Mouse (Mus musculus) limb, embryonic 12.5 days (tissue): ENCODE results near the gene Dip2a. TPM values are rescaled to one million over a fixed set of nuclear protein-coding genes. Genes with fewer than 3 reads are reported as not detected.

ENCODE experiments used
- ATAC-seq: fragments of 200-750 bp; cut with Nextera tagmentation; 2 replicates; pipeline ENCODE4 v1.8.0; 2017; ENCODE audit warnings: low read depth, moderate TSS enrichment; ENCODE audit not compliant: insufficient number of reproducible peaks, insufficient read depth, low FRiP score, low TSS enrichment
- H3K27ac ChIP-seq: fragments of 300-500 bp; sonication (generic); 2 replicates; pipeline ENCODE4 v1.5.1; 2016; ENCODE audit warnings: mild to moderate bottlenecking, moderate library complexity
- H3K27me3 ChIP-seq: fragments of 300-500 bp; sonication (generic); 2 replicates; pipeline ENCODE4 v1.6.1; 2016; ENCODE audit warnings: mild to moderate bottlenecking, moderate library complexity
- H3K36me3 ChIP-seq: fragments of 300-500 bp; sonication (generic); 2 replicates; pipeline ENCODE4 v1.6.1; 2016; ENCODE audit warnings: mild to moderate bottlenecking, moderate library complexity
- H3K4me1 ChIP-seq: fragments of 300-500 bp; sonication (generic); replicated peaks from 2 replicates; pipeline ENCODE4 v1.6.1; 2016
- H3K4me2 ChIP-seq: fragments of 300-500 bp; sonication (generic); 2 replicates; pipeline ENCODE4 v1.6.1; 2016; ENCODE audit warnings: mild to moderate bottlenecking, moderate library complexity
- H3K4me3 ChIP-seq: fragments of 300-500 bp; sonication (generic); replicated peaks from 2 replicates; pipeline ENCODE4 v1.5.1; 2016; ENCODE audit warnings: mild to moderate bottlenecking
- H3K9ac ChIP-seq: fragments of 300-500 bp; sonication (generic); replicated peaks from 2 replicates; pipeline ENCODE4 v1.6.1; 2016; ENCODE audit warnings: mild to moderate bottlenecking, moderate library complexity
- H3K9me3 ChIP-seq: fragments of 300-500 bp; sonication (generic); 2 replicates; pipeline ENCODE4 v1.6.1; 2016; ENCODE audit warnings: mild to moderate bottlenecking, moderate library complexity
- WGBS: fragments of 180-500 bp; shearing (Covaris S2); methylation state at CpG from one replicate; pipeline ENCODE4 v1.1.7; 2016; 5-methylcytosine and 5-hydroxymethylcytosine counted together
- polyA plus RNA-seq: library from polyadenylated mRNA; unstranded; fragments of >200 nt; fragmentation: Nextera tagmentation; extraction: Ambion mirVana; gene quantifications from 2 replicates; pipeline ENCODE4 v1.2.1, GENCODE M21; 2016

Dip2a gene
- polyA plus RNA-seq, 1 experiment from 2014 or later = 13.0 TPM

DNA sequence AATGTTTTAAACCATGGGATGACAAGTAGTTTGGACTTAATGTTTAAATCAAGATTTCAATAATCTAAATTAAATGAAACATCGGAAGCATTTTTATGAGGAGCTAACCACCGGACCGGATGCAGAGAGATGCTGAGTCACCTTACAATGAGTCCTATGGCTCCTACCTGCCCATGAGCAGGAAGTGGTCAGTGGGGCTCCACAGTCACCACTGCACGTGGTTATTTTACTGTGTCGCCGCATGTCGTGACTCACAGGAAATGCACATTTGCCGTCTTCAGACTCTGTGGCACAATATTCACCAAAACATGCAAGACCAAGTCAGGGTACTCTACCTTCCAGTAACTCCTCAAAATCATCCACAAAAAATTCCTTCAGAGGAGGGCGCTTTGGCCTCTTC, 38.4 kb downstream of the Dip2a start:
- ATAC-seq = no peak
- Histone ChIP-seq H3K9me3 (no peaks in the 10 kb centered on the region), H3K4me3 (no peak overlapping the region), H3K27ac (no peak overlapping the region), H3K4me1 (no peaks in the 10 kb centered on the region), H3K36me3 (peaks cover 67% of the 10 kb centered on the region), H3K27me3 (no peaks in the 10 kb centered on the region), H3K9ac (no peak overlapping the region), H3K4me2 (no peak overlapping the region)
- 90% methylated on average over 9 of the region's 9 CpGs for WGBS

DNA sequence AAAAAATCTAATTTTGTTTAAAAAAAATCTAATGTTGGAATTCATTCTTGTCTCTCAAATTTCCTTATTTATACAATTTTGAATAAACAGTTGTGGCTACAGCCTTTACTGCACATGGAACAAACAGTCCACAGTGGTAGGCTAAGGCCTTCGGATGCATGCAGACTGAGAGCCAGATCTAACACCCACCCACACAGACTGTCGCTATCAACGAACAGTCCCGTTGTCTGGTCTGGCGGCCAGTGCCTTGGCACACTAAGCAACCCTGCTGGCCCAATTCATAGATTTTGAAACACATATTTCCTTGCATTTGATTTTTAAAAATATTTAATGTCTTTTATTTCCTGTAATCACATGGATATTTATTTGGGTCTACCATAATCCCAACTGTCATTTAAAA, 45.0 kb downstream of the Dip2a start:
- no peaks in the 10 kb centered on the region for H3K27me3 ChIP-seq
- WGBS = 95% methylated on average over 5 of the region's 5 CpGs
- no peaks in the 10 kb centered on the region for H3K4me1 ChIP-seq
- no peak overlapping the region for H3K4me3 ChIP-seq
- H3K9ac ChIP-seq = no peak overlapping the region
- H3K36me3 ChIP-seq = peaks cover 83% of the 10 kb centered on the region
- no peak for ATAC-seq
- no peak overlapping the region for H3K4me2 ChIP-seq
- no peaks in the 10 kb centered on the region for H3K9me3 ChIP-seq
- no peak overlapping the region for H3K27ac ChIP-seq

DNA sequence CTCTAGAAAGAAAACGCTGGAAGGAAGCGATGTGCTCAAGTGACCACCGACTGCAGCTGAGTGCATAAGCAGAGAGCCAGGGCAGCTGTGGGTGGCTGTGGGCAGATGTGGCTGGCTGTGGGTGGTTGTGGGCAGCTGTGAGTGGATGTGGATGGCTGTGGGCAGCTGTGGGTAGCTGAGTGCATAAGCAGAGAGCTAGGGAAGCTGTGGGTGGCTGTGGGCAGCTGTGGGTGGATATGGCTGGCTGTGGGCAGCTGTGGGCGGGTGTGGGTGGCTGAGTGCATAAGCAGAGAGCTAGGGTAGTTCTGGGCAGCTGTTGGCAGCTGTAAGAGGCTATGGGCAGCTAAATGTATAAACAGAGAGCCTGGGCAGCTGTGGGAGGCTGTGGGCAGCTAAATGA, 51.9 kb downstream of the Dip2a start:
- ATAC-seq = no peak
- Histone ChIP-seq H3K9ac (no peak overlapping the region), H3K27ac (no peak overlapping the region), H3K4me2 (no peak overlapping the region), H3K4me1 (no peaks in the 10 kb centered on the region), H3K9me3 (no peaks in the 10 kb centered on the region), H3K4me3 (no peak overlapping the region), H3K27me3 (no peaks in the 10 kb centered on the region), H3K36me3 (peaks cover 90% of the 10 kb centered on the region)
- 90% methylated on average over 4 of the region's 4 CpGs for WGBS

DNA sequence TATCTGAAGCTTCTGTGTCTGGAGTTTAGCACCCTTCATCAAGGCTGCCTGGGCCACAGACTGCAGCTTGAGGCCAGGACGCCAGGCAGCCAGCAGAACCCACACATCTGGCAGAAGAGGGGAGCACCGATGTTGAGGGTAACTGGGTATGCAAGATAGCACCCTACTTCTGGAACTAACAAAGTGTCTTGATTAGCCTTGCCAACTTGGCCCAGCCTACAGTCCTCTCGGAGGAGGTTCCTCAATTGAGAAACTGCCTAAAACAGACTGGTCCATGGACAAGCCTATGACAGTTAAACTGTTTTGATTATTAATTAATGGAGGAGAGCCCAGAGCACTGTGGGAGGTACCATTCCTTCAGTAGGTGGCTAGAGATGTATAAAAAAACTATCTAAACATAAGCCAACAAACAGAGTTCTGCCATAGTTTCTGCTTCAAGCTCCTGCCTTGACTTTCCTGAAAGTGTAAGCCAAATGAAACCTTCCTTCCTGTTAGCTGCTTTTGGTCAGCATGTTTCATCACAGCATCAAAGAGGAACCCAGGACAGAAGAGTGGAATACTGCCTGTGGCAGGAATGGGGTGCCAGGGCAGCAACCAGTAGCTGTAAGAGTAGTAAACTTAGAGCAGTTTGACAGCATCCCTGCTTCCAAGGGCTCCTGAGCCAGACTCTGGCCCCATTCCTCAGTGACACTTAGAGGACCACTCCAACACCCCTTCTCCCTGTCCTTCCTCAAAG, 55.0 kb downstream of the Dip2a start:
- Histone ChIP-seq H3K36me3 (peaks cover 90% of the 10 kb centered on the region), H3K4me2 (no peak overlapping the region), H3K27me3 (no peaks in the 10 kb centered on the region), H3K9ac (no peak overlapping the region), H3K4me1 (no peaks in the 10 kb centered on the region), H3K27ac (no peak overlapping the region), H3K4me3 (no peak overlapping the region), H3K9me3 (no peaks in the 10 kb centered on the region)
- no peak for ATAC-seq
- 86% methylated on average over 3 of the region's 3 CpGs for WGBS

DNA sequence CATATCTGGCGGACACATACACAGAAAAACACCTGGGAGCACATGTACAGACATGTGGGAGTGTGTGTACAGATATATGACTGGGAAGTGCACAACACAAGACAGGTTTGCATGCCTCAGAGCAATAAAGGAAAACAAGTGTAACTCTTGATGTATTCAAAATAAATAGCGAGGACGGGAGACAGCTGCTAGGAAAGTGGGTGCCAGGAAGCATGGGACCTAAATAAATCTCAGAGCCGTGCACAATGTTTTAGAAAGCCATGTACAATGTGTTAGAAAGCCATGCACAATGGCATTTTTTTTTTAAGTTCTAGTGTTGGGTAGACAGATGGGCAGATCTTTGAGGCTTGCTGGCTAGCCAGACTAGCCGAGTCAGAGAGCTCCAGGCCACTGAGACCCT, 56.0 kb downstream of the Dip2a start:
- WGBS = 90% methylated on average over 5 of the region's 5 CpGs
- H3K27me3 ChIP-seq = no peaks in the 10 kb centered on the region
- no peak overlapping the region for H3K27ac ChIP-seq

DNA sequence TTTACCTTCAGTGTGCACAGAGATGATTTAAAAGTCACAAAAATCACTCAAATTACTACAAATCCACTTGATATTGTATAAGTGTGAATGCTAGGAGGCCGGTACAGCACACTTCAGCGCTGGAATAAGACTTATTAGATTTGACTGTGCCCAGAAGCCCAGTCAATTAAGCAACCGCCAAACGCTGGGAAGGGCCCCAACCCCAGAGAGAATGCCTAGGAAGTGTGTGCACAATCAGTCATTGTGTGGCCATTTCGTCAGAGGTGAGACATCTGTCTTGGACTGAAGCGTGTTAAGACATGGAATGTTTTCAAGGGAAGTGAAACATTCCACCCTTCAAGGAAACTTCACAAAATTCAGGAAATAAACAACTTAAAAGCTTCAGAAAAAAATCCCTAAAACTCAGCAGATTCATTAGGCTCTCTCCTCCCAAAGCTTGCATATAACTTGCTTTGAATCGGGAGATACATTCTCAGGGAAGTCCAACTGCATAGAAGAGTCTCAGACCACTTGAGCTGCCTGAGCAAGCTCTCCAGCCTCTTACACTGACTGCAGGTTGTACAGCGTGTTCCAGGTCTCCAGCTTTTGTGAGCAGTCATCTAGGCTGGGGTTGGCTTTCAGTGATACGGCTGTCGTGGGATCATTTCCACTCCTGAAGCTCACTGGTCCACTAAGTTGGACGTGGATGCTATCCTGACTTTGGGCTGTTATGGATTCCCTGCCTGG, 56.7 kb downstream of the Dip2a start:
- 77% methylated on average over 11 of the region's 11 CpGs for WGBS
- peaks cover 90% of the 10 kb centered on the region for H3K36me3 ChIP-seq
- peak overlapping the region; percentile 35; the same call in 1 of the 2 replicates for H3K27ac ChIP-seq
- H3K4me3 ChIP-seq = no peak overlapping the region
- no peak overlapping the region for H3K4me2 ChIP-seq
- no peaks in the 10 kb centered on the region for H3K9me3 ChIP-seq
- ATAC-seq = no peak
- no peaks in the 10 kb centered on the region for H3K27me3 ChIP-seq
- no peaks in the 10 kb centered on the region for H3K4me1 ChIP-seq
- no peak overlapping the region for H3K9ac ChIP-seq

More for the DNA sequence above, 56.0 kb downstream of the Dip2a start:
- Histone ChIP-seq H3K9ac (no peak overlapping the region), H3K4me3 (no peak overlapping the region), H3K9me3 (no peaks in the 10 kb centered on the region), H3K4me2 (no peak overlapping the region), H3K4me1 (no peaks in the 10 kb centered on the region), H3K36me3 (peaks cover 90% of the 10 kb centered on the region)
- no peak for ATAC-seq

DNA sequence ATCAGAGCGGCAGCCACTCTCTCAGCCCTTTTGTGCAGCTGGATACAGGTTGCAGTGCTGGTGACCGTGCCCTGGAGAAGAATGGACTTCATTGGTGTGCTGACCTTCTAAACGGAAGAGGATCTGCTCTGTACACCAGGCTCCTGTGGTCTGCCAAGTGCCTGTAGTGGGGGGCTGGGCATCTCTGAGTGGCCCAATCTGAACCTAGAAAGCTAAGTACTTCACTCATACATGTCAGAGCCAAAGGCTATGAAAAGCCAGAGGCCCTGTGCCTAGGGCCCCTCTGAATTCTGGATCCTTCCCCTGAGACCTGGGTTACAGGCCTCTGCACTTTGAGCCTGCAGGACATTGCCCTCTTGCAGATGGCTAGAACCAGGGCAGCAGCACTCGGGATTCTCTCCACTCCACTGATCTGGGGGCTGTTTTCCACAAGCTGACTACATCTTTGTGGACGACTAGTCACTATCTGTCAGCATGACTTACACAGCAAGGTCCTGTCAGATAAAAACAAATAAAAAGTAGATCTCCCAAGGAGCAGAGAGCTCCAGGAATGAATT, 66.5 kb downstream of the Dip2a start:
- H3K4me2 ChIP-seq = no peak overlapping the region
- H3K4me1 ChIP-seq = no peaks in the 10 kb centered on the region
- no peak for ATAC-seq
- no peak overlapping the region for H3K27ac ChIP-seq
- no peak overlapping the region for H3K4me3 ChIP-seq
- no peaks in the 10 kb centered on the region for H3K9me3 ChIP-seq
- H3K27me3 ChIP-seq = no peaks in the 10 kb centered on the region
- no peak overlapping the region for H3K9ac ChIP-seq
- peaks cover 84% of the 10 kb centered on the region for H3K36me3 ChIP-seq
- 75% methylated on average over 5 of the region's 5 CpGs for WGBS

DNA sequence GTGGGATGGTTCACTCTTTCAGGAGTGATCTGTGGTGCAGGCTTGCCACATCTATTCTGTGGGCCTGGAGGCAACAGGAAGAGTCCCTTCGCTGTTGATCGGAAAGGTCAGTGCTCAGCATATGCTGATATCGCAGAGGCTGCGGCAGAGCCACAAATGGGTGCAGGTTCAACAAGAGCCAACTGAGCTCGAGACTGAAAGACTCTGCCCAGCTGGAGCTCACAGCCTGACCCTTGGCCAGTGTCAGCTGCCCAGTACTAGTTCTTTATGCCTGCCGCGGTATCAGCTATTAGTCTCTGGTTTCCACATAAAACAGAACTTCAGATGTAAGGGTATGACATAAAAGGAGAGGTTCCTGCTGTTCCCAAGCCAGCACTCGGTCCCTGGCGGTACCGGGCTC, 69.8 kb downstream of the Dip2a start:
- Histone ChIP-seq H3K4me1 (no peaks in the 10 kb centered on the region), H3K4me3 (no peak overlapping the region), H3K9me3 (no peaks in the 10 kb centered on the region), H3K36me3 (peaks cover 88% of the 10 kb centered on the region), H3K27ac (no peak overlapping the region), H3K9ac (no peak overlapping the region), H3K4me2 (no peak overlapping the region), H3K27me3 (no peaks in the 10 kb centered on the region)
- no peak for ATAC-seq
- 78% methylated on average over 10 of the region's 10 CpGs for WGBS

DNA sequence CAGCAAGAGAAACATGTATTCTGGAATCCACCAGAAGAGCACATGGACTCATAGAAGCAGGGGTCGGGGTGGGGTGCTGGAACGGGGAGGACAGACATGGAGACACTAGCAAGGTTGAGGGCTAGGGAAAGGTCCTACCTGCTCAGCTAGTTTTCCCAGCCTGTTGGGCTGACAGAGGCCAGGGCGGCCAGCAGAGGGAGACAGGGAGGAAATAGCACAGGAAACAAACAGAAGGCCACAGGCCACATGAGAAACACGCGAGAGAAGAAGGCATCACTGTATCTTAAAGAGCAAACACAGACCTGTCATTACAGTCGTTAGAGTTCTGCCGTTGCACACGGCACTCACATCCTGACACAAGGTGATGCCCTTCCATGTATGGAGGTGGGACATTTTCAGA, 73.9 kb downstream of the Dip2a start:
- Histone ChIP-seq H3K27ac (no peak overlapping the region), H3K4me1 (no peaks in the 10 kb centered on the region), H3K4me2 (no peak overlapping the region), H3K4me3 (no peak overlapping the region), H3K27me3 (no peaks in the 10 kb centered on the region), H3K9me3 (no peaks in the 10 kb centered on the region), H3K36me3 (peaks cover 92% of the 10 kb centered on the region), H3K9ac (no peak overlapping the region)
- 55% methylated on average over 8 of the region's 8 CpGs for WGBS
- no peak for ATAC-seq

DNA sequence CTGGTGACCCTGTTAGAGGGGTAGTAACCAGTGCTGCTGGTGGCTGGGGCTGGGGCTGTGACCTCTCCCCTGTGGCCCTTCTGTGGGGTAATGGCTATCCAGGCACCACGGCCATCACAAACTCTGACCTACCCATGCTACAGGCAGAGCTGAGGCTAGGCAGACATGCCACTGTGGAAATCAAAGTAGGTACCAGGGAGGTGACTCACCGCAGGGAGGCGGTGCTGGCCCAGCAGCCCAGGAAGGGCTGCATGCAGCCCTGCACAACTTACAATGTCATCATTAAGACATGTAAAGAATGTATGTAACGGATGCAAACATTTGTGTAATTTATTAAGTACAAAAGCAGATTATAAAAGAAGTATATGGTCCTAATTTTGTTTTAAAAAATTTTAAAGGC, 82.7 kb downstream of the Dip2a start:
- no peaks in the 10 kb centered on the region for H3K9me3 ChIP-seq
- H3K36me3 ChIP-seq = peaks cover 42% of the 10 kb centered on the region
- H3K4me2 ChIP-seq = no peak overlapping the region
- H3K4me3 ChIP-seq = no peak overlapping the region
- H3K27me3 ChIP-seq = no peaks in the 10 kb centered on the region
- no peak for ATAC-seq
- 73% methylated on average over 4 of the region's 4 CpGs for WGBS
- no peak overlapping the region for H3K27ac ChIP-seq
- no peak overlapping the region for H3K9ac ChIP-seq
- H3K4me1 ChIP-seq = peaks cover 3% of the 10 kb centered on the region; the same call in 1 of the 2 replicates

DNA sequence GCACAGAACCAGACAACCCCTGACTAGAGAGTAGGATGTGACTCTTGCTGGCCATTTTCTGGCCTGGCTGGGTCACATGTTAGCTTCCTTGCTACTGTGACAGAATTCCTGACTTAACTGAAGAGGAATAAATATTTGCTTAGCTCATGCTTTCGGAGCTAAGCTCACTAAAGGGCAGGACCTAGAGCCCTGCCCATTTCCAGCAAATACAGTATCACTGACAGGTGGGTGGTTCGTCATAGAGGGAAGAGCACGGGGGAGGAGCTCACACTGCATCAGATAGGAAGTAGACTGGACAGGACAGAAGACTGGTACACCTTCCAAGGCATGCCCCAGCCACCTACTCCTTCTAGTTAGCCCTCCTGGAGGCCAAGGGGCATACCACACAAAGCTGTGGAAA, 83.6 kb downstream of the Dip2a start:
- Histone ChIP-seq H3K4me3 (no peak overlapping the region), H3K4me1 (peaks cover 3% of the 10 kb centered on the region; the same call in 1 of the 2 replicates), H3K27ac (no peak overlapping the region), H3K9me3 (no peaks in the 10 kb centered on the region), H3K36me3 (peaks cover 34% of the 10 kb centered on the region), H3K27me3 (no peaks in the 10 kb centered on the region), H3K4me2 (no peak overlapping the region), H3K9ac (no peak overlapping the region)
- WGBS = 85% methylated on average over 3 of the region's 3 CpGs
- ATAC-seq = no peak
